In genomic region chr2:181113762-181114361, GRCm38 (mm10) we compare ENCODE assay signal across 26 mouse cellular contexts. TPM values are rescaled to one million over a fixed set of nuclear protein-coding genes. Genes with fewer than 3 reads are reported as not detected.
DNase-seq lines count a peak whose midpoint lies in the region; ATAC-seq lines count a peak whose summit lies in the region.
"Had no signal": no experiment of that assay in that cellular context is flagged by ENCODE, and none has a peak within 500 bp of the region (broad histone marks: within the 10 kb centered on the region; RNA-seq: fewer than 3 reads in every experiment).

No protein-coding gene starts in this region.

- H3K9me3 ChIP-seq in forebrain, embryonic 14.5 days (replicated peaks; ENCODE audit: control insufficient read depth, low read length), result no peaks in the 10 kb centered on the region
- no peaks in the 10 kb centered on the region for H3K9me3 ChIP-seq in forebrain, embryonic 11.5 days (ENCODE audit: control insufficient read depth, low read length)
- no peaks in the 10 kb centered on the region for H3K9me3 ChIP-seq in midbrain, embryonic 10.5 days (replicated peaks)
- no peaks in the 10 kb centered on the region for H3K9me3 ChIP-seq in midbrain, embryonic 16.5 days (replicated peaks; ENCODE audit: control insufficient read depth, low read length, poor library complexity, severe bottlenecking)
- no peaks in the 10 kb centered on the region for H3K9me3 ChIP-seq in midbrain, embryonic 11.5 days (ENCODE audit: control insufficient read depth, low read length)
- H3K9me3 ChIP-seq in neural tube, embryonic 14.5 days (ENCODE audit: control insufficient read depth, low read length), result no peaks in the 10 kb centered on the region
- H3K9me3 ChIP-seq: embryonic facial prominence, embryonic 10.5 days; liver, embryonic 12.5 days; stomach, embryonic 15.5 days had no signal

- H3K4me3 ChIP-seq in forebrain, embryonic 14.5 days (ENCODE audit: low read depth, low read length), result no peak overlapping the region
- no peak overlapping the region for H3K4me3 ChIP-seq in forebrain, embryonic 11.5 days (ENCODE audit: low read depth, low read length)
- H3K4me3 ChIP-seq in midbrain, embryonic 10.5 days, result no peak overlapping the region
- H3K4me3 ChIP-seq in midbrain, embryonic 16.5 days (ENCODE audit: low read depth, low read length), result no peak overlapping the region
- no peak overlapping the region for H3K4me3 ChIP-seq in midbrain, embryonic 11.5 days (ENCODE audit: low read depth, low read length)
- H3K4me3 ChIP-seq in neural tube, embryonic 14.5 days (ENCODE audit: low read depth, low read length), result no peak overlapping the region
- H3K4me3 ChIP-seq: embryonic facial prominence, embryonic 10.5 days; liver, embryonic 12.5 days; stomach, embryonic 15.5 days had no signal

- DNase-seq in forebrain, embryonic 14.5 days (ENCODE audit: low spot score), result peak; percentile 11
- DNase-seq in forebrain, embryonic 11.5 days (ENCODE audit: low spot score), result no peak
- peak; percentile 33 for DNase-seq in midbrain, embryonic 10.5 days (ENCODE audit: low spot score)
- peak; percentile 90 for DNase-seq in midbrain, embryonic 11.5 days (ENCODE audit: low spot score, missing footprints)
- no peak for DNase-seq in cerebellum, postnatal 14 days
- DNase-seq in urinary bladder, postnatal 4 days (ENCODE audit: low spot score in 2 of 2), result no peak
- DNase-seq: adrenal gland, postnatal 25 days; B cell, adult 2 months; cerebellum, adult 9-11 months; gastrocnemius, postnatal 25 days; heart, postnatal 14 days; kidney, adult 8-10 months; kidney, postnatal 36 days; left cerebral cortex, postnatal 4 days; lung, embryonic 14.5 days; lung, postnatal 4 days had no signal

- H3K4me2 ChIP-seq in forebrain, embryonic 14.5 days (ENCODE audit: low read length), result no peak overlapping the region
- no peak overlapping the region for H3K4me2 ChIP-seq in forebrain, embryonic 11.5 days (ENCODE audit: low read depth, low read length, severe bottlenecking)
- H3K4me2 ChIP-seq in midbrain, embryonic 16.5 days (ENCODE audit: low read length), result no peak overlapping the region
- no peak overlapping the region for H3K4me2 ChIP-seq in midbrain, embryonic 11.5 days
- no peak overlapping the region for H3K4me2 ChIP-seq in neural tube, embryonic 14.5 days (ENCODE audit: low read depth, low read length)
- H3K4me2 ChIP-seq: heart, embryonic 11.5 days; liver, embryonic 12.5 days; lung, embryonic 14.5 days; stomach, embryonic 15.5 days had no signal

- H3K27me3 ChIP-seq in forebrain, embryonic 14.5 days (replicated peaks; ENCODE audit: control insufficient read depth, insufficient read depth, low read length), result no peaks in the 10 kb centered on the region
- H3K27me3 ChIP-seq in forebrain, embryonic 11.5 days (ENCODE audit: control insufficient read depth, insufficient read depth, low read length), result no peaks in the 10 kb centered on the region
- H3K27me3 ChIP-seq in midbrain, embryonic 10.5 days (ENCODE audit: low read depth, poor library complexity, severe bottlenecking), result peaks cover 3% of the 10 kb centered on the region; the same call in 1 of the 2 replicates
- H3K27me3 ChIP-seq in midbrain, embryonic 16.5 days (ENCODE audit: control insufficient read depth, insufficient read depth, low read depth, low read length), result no peaks in the 10 kb centered on the region
- no peaks in the 10 kb centered on the region for H3K27me3 ChIP-seq in midbrain, embryonic 11.5 days (ENCODE audit: control insufficient read depth, insufficient read depth, low read length)
- no peaks in the 10 kb centered on the region for H3K27me3 ChIP-seq in neural tube, embryonic 14.5 days (ENCODE audit: control insufficient read depth, insufficient read depth, low read length)
- H3K27me3 ChIP-seq: stomach, embryonic 15.5 days had no signal

- no peak overlapping the region for H3K9ac ChIP-seq in forebrain, embryonic 14.5 days (ENCODE audit: low read length)
- H3K9ac ChIP-seq in forebrain, embryonic 11.5 days (ENCODE audit: low read length), result no peak overlapping the region
- H3K9ac ChIP-seq in midbrain, embryonic 16.5 days (ENCODE audit: low read depth, low read length), result no peak overlapping the region
- no peak overlapping the region for H3K9ac ChIP-seq in midbrain, embryonic 11.5 days (ENCODE audit: low read length)
- no peak overlapping the region for H3K9ac ChIP-seq in neural tube, embryonic 14.5 days (replicated peaks; ENCODE audit: low read depth, low read length)
- H3K9ac ChIP-seq: liver, embryonic 12.5 days; lung, embryonic 14.5 days; stomach, embryonic 15.5 days had no signal

- 62% methylated on average over 8 of the region's 8 CpGs for WGBS in forebrain, embryonic 14.5 days
- WGBS in forebrain, embryonic 11.5 days, result 74% methylated on average over 8 of the region's 8 CpGs
- WGBS in midbrain, embryonic 10.5 days, result 64% methylated on average over 8 of the region's 8 CpGs
- whole genome bisulfite sequencing in midbrain, embryonic 16.5 days, result 45% methylated on average over 8 of the region's 8 CpGs
- 52% methylated on average over 8 of the region's 8 CpGs for WGBS in midbrain, embryonic 11.5 days
- 41% methylated on average over 8 of the region's 8 CpGs for WGBS in neural tube, embryonic 14.5 days

- ATAC-seq in forebrain, embryonic 14.5 days, result no peak
- no peak for ATAC-seq in forebrain, embryonic 11.5 days (replicated peaks; ENCODE audit: low FRiP score)
- no peak for ATAC-seq in midbrain, embryonic 16.5 days
- peak; percentile 68 for ATAC-seq in midbrain, embryonic 11.5 days (ENCODE audit: low FRiP score)
- ATAC-seq in neural tube, embryonic 14.5 days (ENCODE audit: low read depth), result peak; percentile 68; the same call in 1 of the 2 replicates
- ATAC-seq: activated CD4-positive, CD25-positive, alpha-beta regulatory T cell, adult 4 months; inflammation-experienced regulatory T-cells, adult 6 months; liver, embryonic 12.5 days had no signal

- H3K36me3 ChIP-seq in forebrain, embryonic 14.5 days (ENCODE audit: control insufficient read depth, insufficient read depth, low read length), result peaks cover 9% of the 10 kb centered on the region
- no peaks in the 10 kb centered on the region for H3K36me3 ChIP-seq in forebrain, embryonic 11.5 days (ENCODE audit: control insufficient read depth, insufficient read depth, low read length)
- H3K36me3 ChIP-seq in midbrain, embryonic 10.5 days, result no peaks in the 10 kb centered on the region
- peaks cover 17% of the 10 kb centered on the region for H3K36me3 ChIP-seq in midbrain, embryonic 16.5 days (ENCODE audit: control insufficient read depth, insufficient read depth, low read length)
- no peaks in the 10 kb centered on the region for H3K36me3 ChIP-seq in midbrain, embryonic 11.5 days (ENCODE audit: control insufficient read depth, insufficient read depth, low read length)
- H3K36me3 ChIP-seq in neural tube, embryonic 14.5 days (ENCODE audit: control insufficient read depth, insufficient read depth, low read length), result peaks cover 8% of the 10 kb centered on the region; the same call in 1 of the 2 replicates
- H3K36me3 ChIP-seq: embryonic facial prominence, embryonic 10.5 days; liver, embryonic 12.5 days; stomach, embryonic 15.5 days had no signal

- H3K27ac ChIP-seq in forebrain, embryonic 14.5 days (ENCODE audit: low read depth, low read length), result peak overlapping the region; percentile 1; the same call in 1 of the 2 replicates
- H3K27ac ChIP-seq in forebrain, embryonic 11.5 days (ENCODE audit: low read depth, low read length), result no peak overlapping the region
- H3K27ac ChIP-seq in midbrain, embryonic 10.5 days (replicated peaks), result peak overlapping the region; percentile 67
- no peak overlapping the region for H3K27ac ChIP-seq in midbrain, embryonic 16.5 days (ENCODE audit: low read length)
- H3K27ac ChIP-seq in midbrain, embryonic 11.5 days (ENCODE audit: low read depth, low read length), result no peak overlapping the region
- no peak overlapping the region for H3K27ac ChIP-seq in neural tube, embryonic 14.5 days (ENCODE audit: low read depth, low read length)
- H3K27ac ChIP-seq: embryonic facial prominence, embryonic 10.5 days; liver, embryonic 12.5 days; stomach, embryonic 15.5 days had no signal

- H3K4me1 ChIP-seq in forebrain, embryonic 14.5 days (ENCODE audit: control insufficient read depth, insufficient read depth, low read length), result peaks cover 12% of the 10 kb centered on the region
- 0 out of 2 replicates have a peak, but pooled peaks cover 4% of the 10 kb centered on the region for H3K4me1 ChIP-seq in forebrain, embryonic 11.5 days (replicated peaks; ENCODE audit: control insufficient read depth, insufficient read depth, low read length)
- H3K4me1 ChIP-seq in midbrain, embryonic 10.5 days, result peaks cover 27% of the 10 kb centered on the region
- H3K4me1 ChIP-seq in midbrain, embryonic 16.5 days (ENCODE audit: control insufficient read depth, insufficient read depth, low read length), result peaks cover 43% of the 10 kb centered on the region
- peaks cover 15% of the 10 kb centered on the region for H3K4me1 ChIP-seq in midbrain, embryonic 11.5 days (ENCODE audit: control insufficient read depth, insufficient read depth, low read length)
- peaks cover 17% of the 10 kb centered on the region; the same call in 1 of the 2 replicates for H3K4me1 ChIP-seq in neural tube, embryonic 14.5 days (ENCODE audit: control insufficient read depth, insufficient read depth, low read length)
- H3K4me1 ChIP-seq: liver, embryonic 12.5 days; stomach, embryonic 15.5 days had no signal

RNA-seq across cellular contexts. Expression of gene Kcnq2, which starts 21.2 kb away (rescaled TPM):
- polyA plus RNA-seq in forebrain, embryonic 14.5 days (2014; fragmentation: Nextera tagmentation; extraction: Ambion mirVana), result 22.8 and 31.2 TPM in 2 replicates
- 13.6 and 13.9 TPM in 2 replicates for polyA plus RNA-seq in forebrain, embryonic 11.5 days (2014; fragmentation: Nextera tagmentation; extraction: Ambion mirVana)
- 3.5 and 9.7 TPM in 2 replicates for polyA plus RNA-seq in midbrain, embryonic 10.5 days (2016; fragmentation: Nextera tagmentation; extraction: Ambion mirVana)
- polyA plus RNA-seq in midbrain, embryonic 16.5 days (2015; fragmentation: Nextera tagmentation; extraction: Ambion mirVana), result 50.2 and 50.8 TPM in 2 replicates
- 8.7 and 8.8 TPM in 2 replicates for polyA plus RNA-seq in midbrain, embryonic 11.5 days (2014; fragmentation: Nextera tagmentation; extraction: Ambion mirVana)
- 56.7 and 60.6 TPM in 2 replicates for polyA plus RNA-seq in neural tube, embryonic 14.5 days (2014; fragmentation: Nextera tagmentation; extraction: Ambion mirVana)
- polyA plus RNA-seq: activated CD4-positive, CD25-positive, alpha-beta regulatory T cell, adult 4 months; spleen, adult 2 months had no signal

RNA-seq across cellular contexts. Expression of gene Eef1a2, which starts 43.0 kb away (rescaled TPM):
- polyA plus RNA-seq in forebrain, embryonic 14.5 days (2014; fragmentation: Nextera tagmentation; extraction: Ambion mirVana), result 5.1 and 5.9 TPM in 2 replicates
- polyA plus RNA-seq in forebrain, embryonic 11.5 days (2014; fragmentation: Nextera tagmentation; extraction: Ambion mirVana), result 0.47 and 0.55 TPM in 2 replicates
- 0.29 TPM in 1 of 2 replicates, not detected in the other for polyA plus RNA-seq in midbrain, embryonic 10.5 days (2016; fragmentation: Nextera tagmentation; extraction: Ambion mirVana)
- polyA plus RNA-seq in midbrain, embryonic 16.5 days (2015; fragmentation: Nextera tagmentation; extraction: Ambion mirVana), result 10.0 and 11.0 TPM in 2 replicates
- polyA plus RNA-seq in midbrain, embryonic 11.5 days (2014; fragmentation: Nextera tagmentation; extraction: Ambion mirVana), result 0.87 and 0.94 TPM in 2 replicates
- polyA plus RNA-seq in neural tube, embryonic 14.5 days (2014; fragmentation: Nextera tagmentation; extraction: Ambion mirVana), result 17.5 and 24.4 TPM in 2 replicates
- polyA plus RNA-seq: activated CD4-positive, CD25-positive, alpha-beta regulatory T cell, adult 4 months; inflammation-experienced regulatory T-cells, adult 6 months; liver, embryonic 12.5 days; lung, embryonic 14.5 days; thymus, postnatal 0 days had no signal

Comparison
In these comparisons a context has a peak if more than half of its experiments do, and no peak if none do; other contexts are left out.
1. ATAC-seq: peak in midbrain, embryonic 11.5 days (single experiment) and neural tube, embryonic 14.5 days (single experiment); none in forebrain, embryonic 14.5 days (single experiment), forebrain, embryonic 11.5 days (single experiment) and midbrain, embryonic 16.5 days (single experiment).
2. DNase-seq: peak in forebrain, embryonic 14.5 days (single experiment), midbrain, embryonic 10.5 days (single experiment) and midbrain, embryonic 11.5 days (single experiment); none in forebrain, embryonic 11.5 days (single experiment), cerebellum, postnatal 14 days (0 of 2) and urinary bladder, postnatal 4 days (0 of 2).
3. H3K27ac ChIP-seq: peak in forebrain, embryonic 14.5 days (single experiment) and midbrain, embryonic 10.5 days (single experiment); none in forebrain, embryonic 11.5 days (single experiment), midbrain, embryonic 16.5 days (single experiment), midbrain, embryonic 11.5 days (single experiment) and neural tube, embryonic 14.5 days (single experiment).